8 mouse cellular contexts compared by ENCODE assay signal in genomic region chr2:152693735-152694134, GRCm38 (mm10). TPM values are rescaled to one million over a fixed set of nuclear protein-coding genes. Genes with fewer than 3 reads are reported as not detected.
DNase-seq lines count a peak whose midpoint lies in the region; ATAC-seq and TF ChIP-seq lines count a peak whose summit lies in the region.

No protein-coding gene starts in this region.

- intact Hi-C loops in left cerebral cortex, postnatal 36 days (cut with DNase I): loop anchor here (2.0 kb wide), 1 partner anchor 23 kb away; no protein-coding TSS in a partner anchor

- peaks cover 19% of the 10 kb centered on the region for H3K4me1 ChIP-seq in lung, embryonic 16.5 days (replicated peaks; ENCODE audit: control insufficient read depth, insufficient read depth, low read length)
- peaks cover 3% of the 10 kb centered on the region for H3K4me1 ChIP-seq in limb, embryonic 14.5 days (ENCODE audit: control insufficient read depth, insufficient read depth, low read length)
- H3K4me1 ChIP-seq in stomach, embryonic 14.5 days (ENCODE audit: control insufficient read depth, insufficient read depth, low read length): peaks cover 10% of the 10 kb centered on the region; the same call in 1 of the 2 replicates

- no peaks in the 10 kb centered on the region for H3K27me3 ChIP-seq in lung, embryonic 16.5 days (ENCODE audit: control insufficient read depth, insufficient read depth, low read depth, low read length)
- no peaks in the 10 kb centered on the region for H3K27me3 ChIP-seq in limb, embryonic 14.5 days (ENCODE audit: control insufficient read depth, insufficient read depth, low read length)
- H3K27me3 ChIP-seq in stomach, embryonic 14.5 days (ENCODE audit: control insufficient read depth, insufficient read depth, low read length): no peaks in the 10 kb centered on the region

- DNase-seq in adrenal gland, adult 2 months: peak; percentile 57
- DNase-seq in adrenal gland, adult 18-20 months (ENCODE audit: low spot score in 2 of 2): no peak
- no peak for DNase-seq in lung, postnatal 4 days
- DNase-seq in limb, embryonic 14.5 days (ENCODE audit: low spot score): no peak
- no peak for DNase-seq in left cerebral cortex, postnatal 36 days (ENCODE audit: low spot score in 2 of 2)
- no peak for DNase-seq in spleen, postnatal 14 days (ENCODE audit: low spot score in 2 of 2)

- peak overlapping the region; percentile 48 for H3K27ac ChIP-seq in lung, embryonic 16.5 days (ENCODE audit: low read length)
- no peak overlapping the region for H3K27ac ChIP-seq in limb, embryonic 14.5 days (replicated peaks; ENCODE audit: low read depth, low read length)
- peak overlapping the region; percentile 55; the same call in 1 of the 2 replicates for H3K27ac ChIP-seq in stomach, embryonic 14.5 days (ENCODE audit: low read length)

- peaks cover 12% of the 10 kb centered on the region for H3K36me3 ChIP-seq in lung, embryonic 16.5 days (ENCODE audit: control insufficient read depth, insufficient read depth, low read length)
- peaks cover 71% of the 10 kb centered on the region for H3K36me3 ChIP-seq in limb, embryonic 14.5 days (ENCODE audit: control insufficient read depth, insufficient read depth, low read length)
- peaks cover 48% of the 10 kb centered on the region for H3K36me3 ChIP-seq in stomach, embryonic 14.5 days (ENCODE audit: control insufficient read depth, insufficient read depth, low read length)

- peak overlapping the region; percentile 45 for H3K9ac ChIP-seq in lung, embryonic 16.5 days (ENCODE audit: low read length)
- H3K9ac ChIP-seq in limb, embryonic 14.5 days (ENCODE audit: low read depth, low read length, severe bottlenecking): peak overlapping the region; percentile 25; the same call in 1 of the 2 replicates
- no peak overlapping the region for H3K9ac ChIP-seq in stomach, embryonic 14.5 days (replicated peaks; ENCODE audit: low read depth, low read length)

- WGBS in lung, embryonic 16.5 days: 82% methylated on average over 13 of the region's 13 CpGs
- 79% methylated on average over 13 of the region's 13 CpGs for WGBS in limb, embryonic 14.5 days
- WGBS in stomach, embryonic 14.5 days: 84% methylated on average over 13 of the region's 13 CpGs

- no peak for ATAC-seq in lung, embryonic 16.5 days (ENCODE audit: low read depth)
- no peak for ATAC-seq in limb, embryonic 14.5 days (ENCODE audit: low FRiP score, low read depth)
- no peak for ATAC-seq in stomach, embryonic 14.5 days (ENCODE audit: insufficient number of reproducible peaks, insufficient read depth, low FRiP score, low read depth)

- peak overlapping the region; percentile 42 for H3K4me2 ChIP-seq in lung, embryonic 16.5 days (ENCODE audit: low read depth, low read length)
- peak overlapping the region; percentile 24; the same call in 1 of the 2 replicates for H3K4me2 ChIP-seq in limb, embryonic 14.5 days (replicated peaks; ENCODE audit: low read depth, low read length, severe bottlenecking)
- H3K4me2 ChIP-seq in stomach, embryonic 14.5 days (replicated peaks; ENCODE audit: low read depth, low read length): peak overlapping the region; percentile 19; the same call in 1 of the 2 replicates

- no peak for TF ChIP-seq POLR2A in limb, embryonic 14.5 days (IDR thresholded peaks at IDR 0.05; ENCODE audit: borderline replicate concordance, extremely low read depth, insufficient read depth, insufficient read length)

- no peak overlapping the region for H3K4me3 ChIP-seq in lung, embryonic 16.5 days (ENCODE audit: low read length)
- no peak overlapping the region for H3K4me3 ChIP-seq in limb, embryonic 14.5 days (replicated peaks; ENCODE audit: low read length)
- H3K4me3 ChIP-seq in stomach, embryonic 14.5 days (ENCODE audit: low read depth, low read length): no peak overlapping the region

- H3K9me3 ChIP-seq in lung, embryonic 16.5 days (ENCODE audit: control insufficient read depth, low read length): no peaks in the 10 kb centered on the region
- H3K9me3 ChIP-seq in limb, embryonic 14.5 days (ENCODE audit: control insufficient read depth, low read length): no peaks in the 10 kb centered on the region
- H3K9me3 ChIP-seq in stomach, embryonic 14.5 days (ENCODE audit: control insufficient read depth, low read depth, low read length): no peaks in the 10 kb centered on the region

RNA-seq across cellular contexts. Expression of gene Mcts2, which starts 6.9 kb away (rescaled TPM):
- total RNA-seq in adrenal gland, adult 2 months (2021): 10 to 100 TPM; 26.7 to 32.9 TPM
- 1.9 and 2.3 TPM in 2 replicates for polyA plus RNA-seq in adrenal gland, adult 2 months (2012; rRNA removed)
- 10 to 100 TPM; 23.5 to 25.8 TPM for total RNA-seq in adrenal gland, adult 18-20 months (2021)
- polyA plus RNA-seq in lung, embryonic 16.5 days (2015; fragmentation: Nextera tagmentation; extraction: Ambion mirVana): 26.1 and 27.4 TPM in 2 replicates
- 11.8 and 18.6 TPM in 2 replicates for polyA plus RNA-seq in limb, embryonic 14.5 days (2012; rRNA removed)
- 26.8 and 27.2 TPM in 2 replicates for polyA plus RNA-seq in limb, embryonic 14.5 days (2014; fragmentation: Nextera tagmentation; extraction: Ambion mirVana)
- 26.5 and 30.1 TPM in 2 replicates for polyA plus RNA-seq in stomach, embryonic 14.5 days (2014; fragmentation: Nextera tagmentation; extraction: Ambion mirVana)
- total RNA-seq in left cerebral cortex, postnatal 36 days (2021): 10 to 100 TPM; 17.0 to 18.9 TPM

RNA-seq across cellular contexts. Expression of gene H13, which starts 24.5 kb away (rescaled TPM):
- 100 to 1,000 TPM; 164 to 202 TPM for total RNA-seq in adrenal gland, adult 2 months (2021)
- polyA plus RNA-seq in adrenal gland, adult 2 months (2012; rRNA removed): 358 and 395 TPM in 2 replicates
- 100 to 1,000 TPM; 151 to 170 TPM for total RNA-seq in adrenal gland, adult 18-20 months (2021)
- 96.3 and 98.8 TPM in 2 replicates for polyA plus RNA-seq in lung, embryonic 16.5 days (2015; fragmentation: Nextera tagmentation; extraction: Ambion mirVana)
- polyA plus RNA-seq in limb, embryonic 14.5 days (2012; rRNA removed): 148 and 194 TPM in 2 replicates
- 151 and 153 TPM in 2 replicates for polyA plus RNA-seq in limb, embryonic 14.5 days (2014; fragmentation: Nextera tagmentation; extraction: Ambion mirVana)
- polyA plus RNA-seq in stomach, embryonic 14.5 days (2014; fragmentation: Nextera tagmentation; extraction: Ambion mirVana): 120 and 122 TPM in 2 replicates
- 10 to 100 TPM; 72.2 to 75.4 TPM for total RNA-seq in left cerebral cortex, postnatal 36 days (2021)

RNA-seq across cellular contexts. Expression of gene Id1, which starts 42.3 kb away (rescaled TPM):
- 10 to 100 TPM; 41.5 to 67.3 TPM for total RNA-seq in adrenal gland, adult 2 months (2021)
- polyA plus RNA-seq in adrenal gland, adult 2 months (2012; rRNA removed): 186 and 275 TPM in 2 replicates
- total RNA-seq in adrenal gland, adult 18-20 months (2021): 10 to 100 TPM; 51.8 to 93.4 TPM
- 186 and 189 TPM in 2 replicates for polyA plus RNA-seq in lung, embryonic 16.5 days (2015; fragmentation: Nextera tagmentation; extraction: Ambion mirVana)
- polyA plus RNA-seq in limb, embryonic 14.5 days (2012; rRNA removed): 444 and 565 TPM in 2 replicates
- polyA plus RNA-seq in limb, embryonic 14.5 days (2014; fragmentation: Nextera tagmentation; extraction: Ambion mirVana): 184 and 198 TPM in 2 replicates
- 147 and 150 TPM in 2 replicates for polyA plus RNA-seq in stomach, embryonic 14.5 days (2014; fragmentation: Nextera tagmentation; extraction: Ambion mirVana)
- 10 to 100 TPM; 22.9 to 23.9 TPM for total RNA-seq in left cerebral cortex, postnatal 36 days (2021)
